Mouse (Mus musculus): ENCODE measurements around the gene Cpeb1.

The Cpeb1 gene

GRCm38 (mm10) chr7:81326043-81326442 is 129.2 kb downstream of the Cpeb1 start:
- DNase-seq = no peak

DNA sequence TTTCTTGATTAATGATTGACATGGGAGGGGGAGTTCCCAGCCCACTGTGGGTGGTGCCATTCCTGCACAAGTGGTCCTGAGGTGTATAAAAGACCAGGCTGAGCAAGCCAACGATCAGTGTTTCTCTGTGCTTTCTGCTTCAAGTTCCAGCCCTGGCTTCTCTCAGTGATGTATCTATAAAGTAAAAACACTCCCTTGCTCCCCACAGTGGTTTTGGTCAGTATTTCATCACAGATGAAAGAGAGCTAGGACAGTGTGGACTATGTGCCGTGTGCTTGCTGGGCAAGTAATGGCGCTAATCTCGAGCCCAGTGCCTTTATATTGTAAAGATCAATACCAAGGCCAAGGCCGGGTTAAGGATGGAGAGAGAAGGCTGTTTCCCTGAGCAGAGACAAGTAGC is 133.5 kb downstream of the Cpeb1 start:
- DNase-seq = no peak

DNA sequence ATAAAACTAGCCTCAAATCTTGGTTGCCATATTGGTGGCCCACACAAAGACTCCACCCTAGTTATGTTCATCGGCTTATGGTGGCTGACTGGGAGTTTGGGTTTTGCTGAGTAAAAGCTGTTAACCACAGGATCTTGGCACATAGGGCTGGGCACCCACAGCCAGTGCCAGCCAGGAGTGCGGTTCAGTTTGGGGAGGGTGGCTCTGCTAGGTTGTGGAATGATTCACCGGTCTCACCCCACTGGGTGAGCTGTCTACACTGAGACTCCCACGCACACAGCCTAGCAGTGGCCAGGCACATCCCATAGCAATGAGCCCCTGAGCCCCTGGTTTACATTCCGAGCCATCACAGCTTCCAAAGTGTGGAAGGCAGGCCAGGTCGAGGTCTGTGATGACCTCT is 135.5 kb downstream of the Cpeb1 start:
- DNase-seq = peak in 1 of 2 experiments; percentile 24

DNA sequence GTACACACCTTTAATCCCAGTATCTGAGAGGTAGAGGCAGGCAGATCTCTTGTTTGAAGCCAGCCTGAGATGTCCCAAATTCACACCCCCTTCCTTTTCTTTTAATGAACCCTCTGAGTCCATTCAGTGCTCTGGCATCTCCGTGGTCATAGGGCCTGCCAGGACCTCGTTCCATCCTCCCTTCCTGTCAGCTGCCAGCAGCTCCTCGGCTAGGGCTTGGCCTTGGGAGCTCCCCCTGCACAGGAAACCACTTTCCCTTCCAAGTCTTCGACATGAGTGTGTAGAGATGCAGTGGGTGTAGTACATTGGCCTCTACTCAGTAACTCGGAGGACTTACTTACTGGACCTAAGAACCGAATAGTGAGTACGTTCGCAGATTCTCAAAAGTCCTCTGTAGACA is 139.7 kb downstream of the Cpeb1 start:
- no peak for DNase-seq

- DNase-seq = no peak
Observed at GRCm38 (mm10) chr7:81311581-81311980, 143.7 kb downstream of the Cpeb1 start.

GRCm38 (mm10) chr7:81311130-81311529 is 144.1 kb downstream of the Cpeb1 start:
- DNase-seq = no peak

DNA sequence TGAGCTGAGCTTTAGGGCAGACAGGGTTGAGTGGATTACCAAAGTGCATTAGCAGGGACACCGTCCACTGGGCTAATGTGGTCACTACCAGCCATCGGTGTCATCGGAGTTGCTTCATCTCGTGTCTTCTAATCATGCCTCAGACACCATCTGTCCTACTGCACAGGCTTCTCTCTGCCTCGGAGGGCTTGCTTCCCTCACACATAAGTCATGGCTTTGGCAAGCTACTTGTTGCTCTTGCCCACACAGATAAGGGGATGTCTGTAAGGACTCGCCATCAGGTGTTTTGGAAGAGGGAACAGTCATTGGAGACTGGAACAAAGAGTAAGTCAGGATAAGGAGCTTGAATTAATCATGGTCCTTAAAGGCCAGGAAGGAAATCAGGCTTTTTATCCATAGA is 146.0 kb downstream of the Cpeb1 start:
- no peak for DNase-seq

DNA sequence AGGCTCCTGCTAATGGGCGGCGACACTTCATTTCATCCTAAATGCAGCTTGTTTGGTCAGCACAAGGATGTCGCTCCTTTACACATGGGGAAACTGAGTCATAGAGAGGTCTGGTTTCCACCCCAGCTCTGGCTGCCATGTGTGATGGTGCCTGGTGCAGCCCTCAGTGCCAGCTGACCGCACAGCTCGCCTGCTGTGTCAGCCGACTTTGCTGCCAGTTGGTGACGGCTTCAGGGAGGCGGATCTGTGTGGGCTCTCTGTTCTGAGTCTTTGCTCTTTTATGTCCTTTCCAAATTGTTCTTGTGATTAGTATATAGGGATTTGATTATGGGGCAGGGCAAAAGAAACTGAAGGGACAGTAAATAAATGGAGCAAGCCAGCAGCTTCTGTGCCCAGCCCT is 147.5 kb downstream of the Cpeb1 start:
- no peak for DNase-seq

- no peak for DNase-seq
Observed at GRCm38 (mm10) chr7:81304675-81305074, 150.6 kb downstream of the Cpeb1 start.

- no peak for DNase-seq
Observed at GRCm38 (mm10) chr7:81304100-81304499, 151.2 kb downstream of the Cpeb1 start.

- DNase-seq = peak; percentile 29
Observed at GRCm38 (mm10) chr7:81303682-81304081, 151.6 kb downstream of the Cpeb1 start.

GRCm38 (mm10) chr7:81301323-81301722 is 153.9 kb downstream of the Cpeb1 start:
- no peak for DNase-seq

DNA sequence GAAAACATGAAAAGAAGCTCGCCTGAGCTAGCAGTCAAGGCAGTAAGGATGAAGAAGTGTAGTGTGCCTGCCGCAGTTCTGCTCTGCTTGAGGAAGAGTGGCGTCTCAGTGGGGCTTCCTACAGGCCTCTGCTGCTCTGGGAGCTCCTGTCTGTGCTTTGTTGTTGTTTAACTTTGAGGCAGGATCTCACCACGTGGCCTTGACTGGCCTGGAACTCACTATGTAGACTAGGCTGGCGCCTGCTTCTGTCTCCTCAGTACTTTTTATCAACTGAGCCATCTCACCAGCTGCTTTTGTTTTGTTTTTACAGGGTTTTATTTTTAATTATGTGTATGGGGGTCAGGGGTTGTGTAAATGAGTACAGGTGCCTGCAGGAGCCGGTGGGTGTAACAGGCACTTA is 157.1 kb downstream of the Cpeb1 start:
- no peak for DNase-seq
